Mouse (Mus musculus): ENCODE data around the gene Gucy2g. TPM values are rescaled to one million over a fixed set of nuclear protein-coding genes. Genes with fewer than 3 reads are reported as not detected.

The Gucy2g gene
- total and polyA plus RNA-seq, 3 experiments: 0.65 to 2.4 TPM; not detected in 1

DNA sequence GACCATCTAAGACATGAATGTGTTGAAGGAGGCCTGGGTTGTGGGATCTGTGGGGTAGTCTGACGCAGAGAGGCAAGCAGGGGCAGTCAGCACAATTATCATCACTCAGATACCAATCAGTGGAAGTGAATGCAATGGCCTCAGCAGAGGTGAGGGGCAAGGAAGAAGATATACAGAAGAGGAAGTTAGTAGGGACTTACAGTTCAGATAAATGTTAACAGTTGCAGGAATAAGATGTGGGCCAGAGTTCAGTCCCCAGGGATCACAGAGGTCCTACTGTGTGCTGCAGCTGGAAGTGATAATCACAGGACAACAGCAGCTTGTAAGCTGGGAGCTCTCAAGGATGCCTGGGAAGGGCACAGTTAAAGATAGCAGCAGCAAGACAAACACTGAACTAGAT, 76.9 kb downstream of the Gucy2g start:
- no peak overlapping the region for H3K4me3 ChIP-seq (ENCODE audit: control insufficient read depth in 1 of 2, insufficient read depth in 1 of 2, low read depth in 2 of 2, low read length in 2 of 2)
- H3K27me3 ChIP-seq (ENCODE audit: control insufficient read depth in 1 of 2, insufficient read depth in 2 of 2, low read length in 2 of 2): no peaks in the 10 kb centered on the region
- H3K9ac ChIP-seq (ENCODE audit: control insufficient read depth, low read depth, low read length, poor library complexity, severe bottlenecking): no peak overlapping the region
- H3K9me3 ChIP-seq (replicated peaks; ENCODE audit: insufficient read depth, low read length): no peaks in the 10 kb centered on the region
- TF ChIP-seq TAL1 (IDR thresholded peaks at IDR 0.05; ENCODE audit: low read length): peak; percentile 9; the same call in 1 of the 2 replicates
- 0 out of 2 replicates have a peak, but pooled peaks have one; percentile 18 for TF ChIP-seq ETS1 (IDR thresholded peaks at IDR 0.05; ENCODE audit: low read depth, low read length)
- TF ChIP-seq UBTF (IDR thresholded peaks at IDR 0.05; ENCODE audit: borderline replicate concordance, insufficient read depth, low read depth, low read length): no peak
- TF ChIP-seq GATA1 (IDR thresholded peaks at IDR 0.05; ENCODE audit: low read depth, low read length): peak; percentile 74
- no peak for TF ChIP-seq MEF2A (IDR thresholded peaks at IDR 0.05; ENCODE audit: extremely low read depth, insufficient replicate concordance, low read depth, low read length, poor library complexity, severe bottlenecking)
- TF ChIP-seq EP300 (IDR thresholded peaks at IDR 0.05; ENCODE audit: low read depth in 1 of 2, low read length in 2 of 2): peak; percentile 71 to 79
- TF ChIP-seq ZKSCAN1 (IDR thresholded peaks at IDR 0.05; ENCODE audit: low read depth, low read length): 0 out of 2 replicates have a peak, but pooled peaks have one; percentile 79
- peak; percentile 70 for TF ChIP-seq RCOR1 (IDR thresholded peaks at IDR 0.05; ENCODE audit: low read depth, low read length)
- no peak for TF ChIP-seq ZC3H11A (IDR thresholded peaks at IDR 0.05; ENCODE audit: low read depth, low read length)
- no peak for TF ChIP-seq MYB (IDR thresholded peaks at IDR 0.05; ENCODE audit: low read depth, low read length)
- no peak for TF ChIP-seq ZMIZ1 (IDR thresholded peaks at IDR 0.05; ENCODE audit: low read depth, low read length)
- no peak for TF ChIP-seq POLR2A (IDR thresholded peaks at IDR 0.05; ENCODE audit: control insufficient read depth in 1 of 2, insufficient read depth in 1 of 2, low read depth in 1 of 2, low read length in 2 of 2, poor library complexity in 1 of 2)
- TF ChIP-seq RAD21 (IDR thresholded peaks at IDR 0.05; ENCODE audit: low read depth, low read length): no peak
- TF ChIP-seq TCF12 (IDR thresholded peaks at IDR 0.05; ENCODE audit: low read depth, low read length): peak; percentile 59
- H3K79me2 ChIP-seq (ENCODE audit: control insufficient read depth, insufficient read depth, low read length, poor library complexity): no peaks in the 10 kb centered on the region
- H3K4me1 ChIP-seq (ENCODE audit: control insufficient read depth in 1 of 2, insufficient read depth in 2 of 2, low read length in 2 of 2): peaks cover 11 to 19% of the 10 kb centered on the region in 2 experiments
- peak; percentile 48 for DNase-seq (ENCODE audit: low read depth, low spot score)
- H3K36me3 ChIP-seq (ENCODE audit: control insufficient read depth in 1 of 2, insufficient read depth in 2 of 2, low read length in 2 of 2): peaks cover 0 to 7% of the 10 kb centered on the region in 2 experiments; a peak in 2 of 4 replicates
- no peak overlapping the region for H3K27ac ChIP-seq (ENCODE audit: control insufficient read depth, low read depth, low read length)

DNA sequence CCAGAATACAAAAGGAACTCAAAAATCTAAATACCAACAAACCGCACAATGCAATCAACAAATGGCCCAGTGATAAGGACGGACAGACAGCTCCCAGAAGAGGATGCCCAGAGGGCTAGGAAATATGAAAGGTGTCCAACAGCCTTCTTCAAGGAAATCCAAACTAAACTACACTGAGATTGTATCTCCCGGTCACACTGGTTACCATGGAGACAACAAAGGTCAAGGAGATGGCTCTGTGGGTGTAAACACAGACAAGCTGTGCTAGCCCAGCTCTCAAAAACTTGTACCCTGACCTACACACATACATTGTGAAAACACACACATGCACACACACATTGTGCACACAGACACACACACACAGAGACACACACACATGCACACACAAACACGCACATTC, 78.8 kb downstream of the Gucy2g start:
- H3K4me3 ChIP-seq (ENCODE audit: control insufficient read depth in 1 of 2, insufficient read depth in 1 of 2, low read depth in 2 of 2, low read length in 2 of 2): no peak overlapping the region
- H3K27ac ChIP-seq (ENCODE audit: control insufficient read depth, low read depth, low read length): no peak overlapping the region
- no peaks in the 10 kb centered on the region for H3K9me3 ChIP-seq (replicated peaks; ENCODE audit: insufficient read depth, low read length)
- H3K27me3 ChIP-seq (ENCODE audit: control insufficient read depth in 1 of 2, insufficient read depth in 2 of 2, low read length in 2 of 2): no peaks in the 10 kb centered on the region
- no peaks in the 10 kb centered on the region for H3K79me2 ChIP-seq (ENCODE audit: control insufficient read depth, insufficient read depth, low read length, poor library complexity)
- H3K36me3 ChIP-seq (ENCODE audit: control insufficient read depth in 1 of 2, insufficient read depth in 2 of 2, low read length in 2 of 2): peaks cover 0 to 7% of the 10 kb centered on the region in 2 experiments; a peak in 2 of 4 replicates
- no peak for DNase-seq (ENCODE audit: low read depth, low spot score)
- TF ChIP-seq EP300 (IDR thresholded peaks at IDR 0.05; ENCODE audit: low read depth in 1 of 2, low read length in 2 of 2) (no peak), JUND (IDR thresholded peaks at IDR 0.05; ENCODE audit: low read depth, low read length) (no peak), CHD2 (IDR thresholded peaks at IDR 0.05; ENCODE audit: low read length) (no peak), MAX (IDR thresholded peaks at IDR 0.05; ENCODE audit: low read length) (no peak), ETS1 (IDR thresholded peaks at IDR 0.05; ENCODE audit: low read depth, low read length) (no peak), MYC (IDR thresholded peaks at IDR 0.05; ENCODE audit: low read depth, low read length) (no peak), USF2 (IDR thresholded peaks at IDR 0.05; ENCODE audit: borderline replicate concordance in 1 of 2, insufficient read depth in 1 of 2, low read depth in 1 of 2, low read length in 2 of 2) (no peak), ZMIZ1 (IDR thresholded peaks at IDR 0.05; ENCODE audit: low read depth, low read length) (no peak), POLR2A (IDR thresholded peaks at IDR 0.05; ENCODE audit: control insufficient read depth in 1 of 2, insufficient read depth in 1 of 2, low read depth in 1 of 2, low read length in 2 of 2, poor library complexity in 1 of 2) (no peak), MEF2A (IDR thresholded peaks at IDR 0.05; ENCODE audit: extremely low read depth, insufficient replicate concordance, low read depth, low read length, poor library complexity, severe bottlenecking) (no peak), SIN3A (IDR thresholded peaks at IDR 0.05; ENCODE audit: low read length) (no peak), GATA1 (IDR thresholded peaks at IDR 0.05; ENCODE audit: low read depth, low read length) (no peak)
- H3K9ac ChIP-seq (ENCODE audit: control insufficient read depth, low read depth, low read length, poor library complexity, severe bottlenecking): no peak overlapping the region
- H3K4me1 ChIP-seq (ENCODE audit: control insufficient read depth in 1 of 2, insufficient read depth in 2 of 2, low read length in 2 of 2): peaks cover 11 to 19% of the 10 kb centered on the region in 2 experiments

All from MEL (cell line).